Mouse (Mus musculus): ENCODE data around the gene Fndc1.

DNA sequence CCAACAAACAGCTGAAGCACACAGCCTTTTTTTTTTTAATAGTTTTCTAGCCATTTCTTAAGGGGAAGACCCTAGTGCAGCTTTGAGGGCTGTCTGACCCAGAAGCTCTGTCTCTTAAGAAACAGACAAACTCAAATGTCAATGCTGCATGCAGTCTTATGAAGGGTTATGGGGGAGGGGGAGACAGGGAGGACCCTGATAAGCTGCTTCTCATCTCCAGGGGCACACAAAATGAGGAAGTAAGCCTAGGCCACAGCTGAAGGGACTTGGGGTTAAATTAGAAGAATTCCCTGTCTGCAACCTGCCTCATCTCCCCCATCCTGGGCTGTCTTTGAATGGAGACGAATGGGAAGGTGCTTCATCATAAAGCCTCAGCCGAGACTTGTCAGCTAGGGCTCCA is 19.1 kb downstream of the Fndc1 start:
- TF ChIP-seq POLR2A (IDR thresholded peaks at IDR 0.05; ENCODE audit: low read depth, low read length) (no peak), CTCF (IDR thresholded peaks at IDR 0.05; ENCODE audit: borderline replicate concordance, insufficient read depth, low read length) (no peak)

All from embryonic fibroblast, embryonic 13.5 days (primary cell).